In genomic region chr5:32854818-32855217, GRCm38 (mm10) we compare ENCODE assay signal across 9 mouse cellular contexts. TPM values are rescaled to one million over a fixed set of nuclear protein-coding genes. Genes with fewer than 3 reads are reported as not detected.
DNase-seq lines count a peak whose midpoint lies in the region; ATAC-seq and TF ChIP-seq lines count a peak whose summit lies in the region.
"Had no signal": no experiment of that assay in that cellular context is flagged by ENCODE, and none has a peak within 500 bp of the region (broad histone marks: within the 10 kb centered on the region; RNA-seq: fewer than 3 reads in every experiment).

No protein-coding gene starts in this region.

- DNase-seq in heart, embryonic 10.5 days (ENCODE audit: low spot score): no peak
- no peak for DNase-seq in heart, adult 9 months (ENCODE audit: low spot score in 2 of 2)
- peak; percentile 8 for DNase-seq in thymus, postnatal 14 days
- no peak for DNase-seq in thymus, postnatal 0 days (ENCODE audit: low spot score)
- no peak for DNase-seq in liver, embryonic 14.5 days (ENCODE audit: low read depth in 3 of 3, low spot score in 3 of 3)
- DNase-seq in adrenal gland, adult (ENCODE audit: inconsistent age in 2 of 2, low spot score in 1 of 2): no peak
- DNase-seq in B cell, adult 2 months: no peak
- DNase-seq in kidney, adult 9 months: no peak

- 83% methylated on average over 4 of the region's 4 CpGs for WGBS in heart, embryonic 10.5 days
- WGBS in liver, embryonic 14.5 days (ENCODE audit: insufficient replicate concordance): 62% methylated on average over 4 of the region's 4 CpGs

- H3K27me3 ChIP-seq in heart, embryonic 10.5 days (ENCODE audit: insufficient read depth, poor library complexity, severe bottlenecking): no peaks in the 10 kb centered on the region
- H3K27me3 ChIP-seq in liver, embryonic 14.5 days (ENCODE audit: control insufficient read depth, insufficient read depth, low read length): no peaks in the 10 kb centered on the region

- H3K4me1 ChIP-seq in heart, embryonic 10.5 days: peaks cover 15% of the 10 kb centered on the region
- H3K4me1 ChIP-seq in liver, embryonic 14.5 days (replicated peaks; ENCODE audit: control insufficient read depth in 2 of 2, insufficient read depth in 2 of 2, low read length in 1 of 2): peaks cover 24 to 31% of the 10 kb centered on the region in 2 experiments

- peak overlapping the region; percentile 86 for H3K4me2 ChIP-seq in liver, embryonic 14.5 days (ENCODE audit: low read depth)

- no peak for TF ChIP-seq EP300 in liver, embryonic 14.5 days (IDR thresholded peaks at IDR 0.05; ENCODE audit: low read depth)

- no peak for ATAC-seq in liver, embryonic 14.5 days (ENCODE audit: insufficient read depth)

- H3K36me3 ChIP-seq in heart, embryonic 10.5 days: peaks cover 14% of the 10 kb centered on the region
- peaks cover 7% of the 10 kb centered on the region for H3K36me3 ChIP-seq in liver, embryonic 14.5 days (replicated peaks; ENCODE audit: control insufficient read depth, insufficient read depth, low read depth)

- H3K4me3 ChIP-seq in heart, embryonic 10.5 days: no peak overlapping the region
- H3K4me3 ChIP-seq in liver, embryonic 14.5 days (ENCODE audit: insufficient read depth in 1 of 2, low read depth in 2 of 2, low read length in 2 of 2): no peak overlapping the region

- TF ChIP-seq CTCF in liver, embryonic 14.5 days (IDR thresholded peaks at IDR 0.05; ENCODE audit: low read depth): no peak

- peak overlapping the region; percentile 97 for H3K27ac ChIP-seq in heart, embryonic 10.5 days
- peak overlapping the region; percentile 41; the same call in 1 of the 2 replicates for H3K27ac ChIP-seq in liver, embryonic 14.5 days

- H3K9me3 ChIP-seq in heart, embryonic 10.5 days: no peaks in the 10 kb centered on the region
- H3K9me3 ChIP-seq in liver, embryonic 14.5 days (ENCODE audit: control insufficient read depth, low read length): no peaks in the 10 kb centered on the region
- H3K9me3 ChIP-seq: G1E had no signal

- no peak overlapping the region for H3K9ac ChIP-seq in liver, embryonic 14.5 days (replicated peaks)

RNA-seq across cellular contexts. Expression of gene Prr14l, which starts 0.8 kb away (rescaled TPM):
- 14.0 and 17.5 TPM in 2 replicates for polyA plus RNA-seq in heart, embryonic 10.5 days (2016; fragmentation: Nextera tagmentation; extraction: Ambion mirVana)
- 13.0 and 22.1 TPM in 2 replicates for polyA plus RNA-seq in thymus, postnatal 0 days (2015; fragmentation: Nextera tagmentation; extraction: Ambion mirVana)
- 3.7 and 4.2 TPM in 2 replicates for polyA plus RNA-seq in liver, embryonic 14.5 days (2012; rRNA removed)
- 6.5 and 8.7 TPM in 2 replicates for polyA plus RNA-seq in liver, embryonic 14.5 days (2014; fragmentation: Nextera tagmentation; extraction: Ambion mirVana)

RNA-seq across cellular contexts. Expression of gene Depdc5, which starts 8.7 kb away (rescaled TPM):
- polyA plus RNA-seq in heart, embryonic 10.5 days (2016; fragmentation: Nextera tagmentation; extraction: Ambion mirVana): 24.4 and 25.0 TPM in 2 replicates
- polyA plus RNA-seq in thymus, postnatal 0 days (2015; fragmentation: Nextera tagmentation; extraction: Ambion mirVana): 13.8 and 15.3 TPM in 2 replicates
- polyA plus RNA-seq in liver, embryonic 14.5 days (2012; rRNA removed): 7.3 and 8.3 TPM in 2 replicates
- polyA plus RNA-seq in liver, embryonic 14.5 days (2014; fragmentation: Nextera tagmentation; extraction: Ambion mirVana): 7.1 and 7.5 TPM in 2 replicates

RNA-seq across cellular contexts. Expression of gene Gm20671, which starts 27.9 kb away (rescaled TPM):
- not detected in 2 replicates for polyA plus RNA-seq in heart, embryonic 10.5 days (2016; fragmentation: Nextera tagmentation; extraction: Ambion mirVana)
- polyA plus RNA-seq in thymus, postnatal 0 days (2015; fragmentation: Nextera tagmentation; extraction: Ambion mirVana): not detected in 2 replicates
- polyA plus RNA-seq in liver, embryonic 14.5 days (2012; rRNA removed): 0.56 and 1.5 TPM in 2 replicates
- not detected in 2 replicates for polyA plus RNA-seq in liver, embryonic 14.5 days (2014; fragmentation: Nextera tagmentation; extraction: Ambion mirVana)
